Mouse (Mus musculus) c-Kit-negative CD71-positive TER-119-positive erythroid progenitor cells, embryonic 14.5 days (primary cell): ENCODE data around the gene Akr1d1.

Source experiments
- DNase-seq: peaks from one replicate; pipeline ENCODE4 v3.0.0-alpha.2; 2013; ENCODE audit warnings: low read depth, low spot score

Gene Akr1d1

DNA sequence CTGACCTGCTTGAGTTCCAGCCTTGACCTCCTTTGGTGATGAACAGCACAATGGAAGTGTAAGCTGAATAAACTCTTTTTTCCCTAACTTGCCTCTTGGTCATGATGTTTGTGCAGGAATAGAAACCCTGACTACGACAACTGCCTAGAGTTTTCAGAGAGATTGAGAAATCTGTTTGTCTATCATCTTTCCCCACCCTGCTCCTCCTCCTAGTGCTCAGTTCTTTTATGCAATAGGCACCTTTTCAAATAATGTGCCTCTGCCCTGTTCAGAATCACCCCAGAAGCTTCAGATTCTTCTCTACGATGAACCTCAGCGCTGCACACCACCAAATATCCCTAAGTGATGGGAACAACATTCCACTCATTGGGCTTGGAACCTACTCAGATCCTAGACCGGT, at the start of gene Akr1d1:
Gene Akr1d1, plus strand, starts transcription at position 234 of the 400 bp plus-strand sequence.
- DNase-seq, result no peak

DNA sequence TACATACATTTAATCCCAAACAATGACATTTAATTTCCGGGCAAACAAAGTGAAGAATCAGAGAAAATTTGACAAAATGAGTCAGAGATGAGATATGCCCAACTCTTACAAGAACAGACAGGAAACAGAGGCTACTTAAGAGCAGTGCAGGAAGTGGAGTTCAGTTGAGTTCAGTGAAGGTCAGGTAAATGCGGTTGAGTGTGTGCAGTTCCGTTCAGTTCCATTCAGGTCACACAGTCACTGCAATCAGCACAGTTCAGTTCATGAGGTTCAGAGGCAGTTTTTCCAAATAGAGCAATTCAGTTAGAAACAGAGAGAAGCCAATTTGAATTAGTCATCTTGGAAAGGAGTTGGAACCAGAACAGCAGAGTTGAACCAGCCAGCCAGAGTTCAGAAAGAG, 48.8 kb upstream of the Akr1d1 start:
- no peak for DNase-seq

DNA sequence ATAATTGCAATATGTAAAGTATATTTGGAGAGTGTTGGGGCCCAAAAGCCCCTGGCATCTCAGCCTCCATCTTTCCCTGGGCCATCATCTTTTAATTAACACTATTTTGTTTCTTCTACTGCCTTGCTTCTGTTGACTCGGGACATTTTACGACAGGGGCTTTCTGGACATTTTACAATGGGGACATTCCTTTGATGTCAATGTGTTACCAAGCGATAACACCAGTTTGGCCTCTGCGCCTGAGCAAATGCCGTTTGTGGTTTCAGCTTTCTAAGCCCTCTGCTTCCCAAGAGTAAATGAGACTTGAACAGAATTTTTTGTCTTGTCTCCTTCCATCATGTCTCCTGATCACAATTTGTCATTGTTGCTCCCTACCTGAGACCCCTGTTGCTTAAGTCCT, 46.7 kb upstream of the Akr1d1 start:
- DNase-seq, result no peak

DNA sequence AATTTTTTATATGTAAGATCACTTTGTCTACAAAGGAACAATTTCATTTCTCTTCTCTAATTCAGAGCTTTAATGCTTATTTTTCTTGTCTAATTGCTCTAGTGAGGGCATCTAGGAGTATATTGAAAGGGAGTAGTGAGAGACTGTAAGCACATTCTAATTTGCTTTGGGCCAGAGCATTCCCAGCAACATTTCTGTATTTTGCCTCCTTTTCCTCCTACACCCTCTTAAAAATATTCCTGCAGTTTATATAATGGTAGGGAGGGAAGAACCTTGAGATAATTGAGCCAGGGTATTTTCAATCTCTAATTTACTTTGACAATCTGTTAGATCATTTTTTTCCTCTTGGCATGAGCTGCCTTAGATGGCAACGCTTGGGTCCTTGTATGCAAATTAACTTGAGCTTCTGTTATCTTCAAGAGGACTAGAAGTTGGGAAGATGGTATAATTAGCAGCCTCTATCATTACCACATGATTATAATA, 45.3 kb upstream of the Akr1d1 start:
- DNase-seq, result no peak

DNA sequence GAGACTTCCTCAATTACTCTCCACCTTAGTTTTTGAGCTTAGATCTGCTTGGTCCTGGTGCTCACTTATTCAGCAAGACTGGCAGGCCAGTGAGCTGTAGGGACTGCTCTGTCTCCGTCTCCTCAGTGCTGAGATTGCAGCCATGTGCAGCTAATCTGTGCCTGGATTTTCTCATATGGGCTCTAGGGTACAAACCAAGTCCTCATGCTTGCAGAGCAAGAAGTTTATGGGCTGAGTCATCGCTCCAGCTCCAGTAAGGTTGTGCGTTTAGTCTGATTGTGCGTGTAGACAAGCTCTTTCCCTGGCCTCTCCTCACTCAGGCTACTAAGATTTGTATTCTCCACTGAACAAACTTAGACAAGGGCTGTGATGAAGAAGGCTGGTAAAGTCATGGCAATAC, 43.5 kb upstream of the Akr1d1 start:
- no peak for DNase-seq

DNA sequence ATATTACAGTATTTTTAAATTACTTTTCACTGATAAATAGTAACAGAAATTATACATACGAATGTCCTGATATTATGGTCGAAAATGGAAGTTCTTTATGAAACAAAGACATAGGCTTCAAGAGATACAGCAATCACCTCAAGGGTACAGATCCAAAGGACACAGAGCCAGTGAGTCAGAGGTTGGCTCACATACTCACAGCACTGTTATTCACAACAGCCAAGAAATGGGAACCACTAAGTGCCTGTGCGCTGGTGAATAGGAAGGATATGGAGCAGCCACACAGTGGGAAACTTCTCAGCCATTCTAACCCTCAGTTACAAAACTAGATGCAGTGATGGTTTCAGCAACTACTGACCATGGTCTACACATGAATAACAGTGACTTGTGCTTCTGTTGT, 37.7 kb upstream of the Akr1d1 start:
- no peak for DNase-seq

DNA sequence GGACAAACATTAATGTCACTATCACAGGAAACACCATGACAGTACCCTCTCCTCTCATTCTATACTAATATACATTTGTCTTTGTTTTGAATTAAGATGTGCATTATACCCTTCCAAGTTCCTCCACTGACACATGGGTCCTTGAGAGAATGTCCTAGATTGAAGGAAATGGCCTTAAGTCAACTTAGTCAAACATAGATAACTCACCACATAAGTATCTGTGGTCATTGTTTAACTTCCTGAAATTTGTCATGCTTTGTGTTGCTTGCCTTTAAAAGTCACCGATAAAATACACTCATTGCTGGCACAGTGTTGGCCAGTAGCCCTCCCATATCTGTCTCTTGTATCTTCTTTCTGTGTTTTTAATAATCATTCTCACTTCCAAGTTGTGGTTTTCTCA, 35.0 kb upstream of the Akr1d1 start:
- DNase-seq, result no peak

DNA sequence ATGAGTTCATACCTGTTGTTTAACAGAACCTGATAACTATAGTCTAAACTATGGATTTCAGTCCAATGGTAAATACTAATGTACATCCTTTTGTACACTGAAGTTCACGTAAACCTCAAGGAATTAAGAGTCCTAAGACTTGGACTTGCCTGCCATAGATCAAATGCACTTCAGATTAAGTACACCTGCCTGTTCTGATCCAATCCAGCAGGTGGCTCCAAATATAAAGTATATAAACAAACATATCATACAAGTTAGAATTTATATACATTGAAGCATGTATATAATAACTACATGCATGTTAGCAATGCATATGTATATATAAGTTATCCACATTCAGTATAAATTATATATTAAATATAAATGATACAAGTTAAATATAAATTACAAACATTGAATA, 33.1 kb upstream of the Akr1d1 start:
- DNase-seq, result no peak

DNA sequence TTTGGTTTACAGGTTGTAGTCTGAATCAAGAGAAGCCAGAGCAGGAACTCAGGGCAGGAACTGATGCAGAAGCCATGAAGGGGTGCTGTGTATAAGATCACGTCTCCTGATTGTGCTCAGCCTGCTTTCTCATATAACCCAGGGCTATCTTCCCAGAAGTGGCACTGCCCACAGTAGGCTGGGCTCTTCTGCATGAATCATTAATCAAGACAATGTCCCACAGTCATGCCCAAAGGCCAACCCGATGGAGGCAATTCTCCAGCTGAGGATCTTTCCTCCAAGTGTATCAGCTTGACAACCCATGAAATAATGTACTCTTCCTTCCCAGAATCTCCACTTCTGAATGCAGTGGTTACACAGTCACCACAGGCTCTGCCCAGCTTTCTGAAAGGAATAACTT, 24.4 kb upstream of the Akr1d1 start:
- DNase-seq, result no peak

DNA sequence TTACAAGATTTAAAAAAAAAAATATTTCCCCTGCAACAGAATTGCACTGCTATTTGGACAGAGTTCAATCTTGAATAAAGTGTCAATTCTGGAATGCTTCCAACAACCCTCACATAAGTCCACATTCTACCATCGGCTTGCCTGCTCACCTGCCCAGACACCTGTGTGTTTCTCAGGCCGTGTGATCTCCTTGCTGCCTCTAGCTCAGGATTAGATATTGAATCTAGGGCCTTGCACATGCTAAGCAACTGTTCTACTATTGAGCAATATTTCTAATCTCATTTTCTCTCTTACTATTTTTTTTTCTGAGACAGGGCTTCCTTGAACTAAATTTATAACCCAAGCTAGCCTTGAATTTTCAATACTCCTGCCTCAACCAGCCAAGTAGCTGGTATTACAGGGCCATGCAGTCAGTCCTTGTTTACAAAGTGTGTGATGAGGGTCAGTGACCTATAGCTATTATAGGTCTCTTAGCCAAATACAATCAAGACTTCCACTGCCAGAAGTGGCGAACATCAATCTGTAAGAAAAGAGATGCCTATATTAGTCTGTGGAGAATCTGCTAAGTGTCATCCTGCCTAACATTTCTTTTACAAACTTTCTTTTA, 23.0 kb upstream of the Akr1d1 start:
- no peak for DNase-seq

DNA sequence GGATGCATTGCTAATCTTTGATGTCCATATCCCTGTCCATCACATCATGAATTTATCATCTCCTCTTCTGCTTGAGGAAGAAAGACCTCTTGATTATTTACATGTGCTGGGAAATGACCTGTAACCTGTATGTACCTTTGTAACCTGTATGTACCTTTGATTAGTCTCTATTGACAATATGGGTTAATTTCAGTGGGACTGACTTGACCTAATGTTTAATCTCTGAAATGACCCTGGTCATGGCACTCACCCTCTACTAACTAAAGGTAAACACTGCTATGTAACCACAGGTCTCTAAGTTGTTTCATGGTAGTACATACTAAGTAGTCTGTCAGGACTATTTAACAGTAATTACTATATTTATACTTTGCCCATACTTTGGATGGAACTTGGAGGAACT, 19.2 kb upstream of the Akr1d1 start:
- DNase-seq, result no peak

DNA sequence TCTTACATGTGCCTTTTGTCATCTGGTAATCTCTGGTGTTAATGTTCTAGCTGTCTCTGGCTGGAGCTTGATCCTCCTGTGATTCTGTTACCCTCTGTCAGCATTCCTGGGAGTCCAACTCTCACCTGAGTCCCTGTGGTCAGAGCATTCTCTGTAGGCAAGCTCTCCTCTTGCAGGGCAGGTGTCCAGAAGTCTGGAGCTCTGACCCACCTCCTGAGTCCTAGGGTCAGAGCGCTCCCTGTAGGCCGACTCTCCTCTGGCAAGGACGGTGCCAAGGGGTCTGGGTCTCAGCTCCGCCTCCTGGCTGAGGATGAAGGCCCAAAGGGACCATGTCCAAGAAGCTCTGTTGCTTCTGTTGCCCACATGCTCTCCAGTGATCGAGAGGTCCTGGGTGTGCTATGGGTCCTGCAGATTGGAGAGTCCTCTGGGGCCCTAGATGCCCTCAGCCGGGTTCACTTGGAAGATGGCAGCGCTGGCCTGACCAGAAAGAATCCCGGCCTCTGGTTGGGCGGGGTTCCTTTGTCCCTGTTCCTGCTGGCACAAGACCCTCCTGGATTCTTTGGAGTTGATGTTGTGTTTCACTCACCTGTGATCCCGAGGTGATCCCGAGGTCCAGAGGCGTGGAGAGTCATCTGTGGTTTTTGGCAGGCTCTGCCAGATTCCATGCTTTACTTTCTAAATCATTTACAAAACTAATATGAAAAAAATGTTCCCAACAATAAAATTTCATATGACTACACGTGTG, 9.2 kb upstream of the Akr1d1 start:
- no peak for DNase-seq

DNA sequence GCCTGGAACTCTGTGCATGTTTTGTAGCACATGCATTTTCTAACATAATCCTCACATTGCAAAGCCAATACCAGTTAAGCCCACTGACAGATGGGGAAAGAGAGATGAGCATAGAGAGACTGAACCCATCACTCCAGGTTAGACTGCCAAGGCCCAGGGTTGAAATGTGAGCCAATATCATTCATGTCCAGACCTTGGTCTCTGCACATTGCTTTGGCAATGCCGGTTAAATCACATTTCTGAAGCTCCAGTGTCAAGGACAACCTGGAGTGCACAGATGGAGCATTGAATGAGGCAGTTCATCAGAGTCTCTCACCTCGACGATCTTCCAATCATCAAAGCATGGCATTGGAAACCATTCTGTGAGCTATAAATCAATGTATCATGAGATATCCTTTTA, 2.1 kb downstream of the Akr1d1 start:
- no peak for DNase-seq

DNA sequence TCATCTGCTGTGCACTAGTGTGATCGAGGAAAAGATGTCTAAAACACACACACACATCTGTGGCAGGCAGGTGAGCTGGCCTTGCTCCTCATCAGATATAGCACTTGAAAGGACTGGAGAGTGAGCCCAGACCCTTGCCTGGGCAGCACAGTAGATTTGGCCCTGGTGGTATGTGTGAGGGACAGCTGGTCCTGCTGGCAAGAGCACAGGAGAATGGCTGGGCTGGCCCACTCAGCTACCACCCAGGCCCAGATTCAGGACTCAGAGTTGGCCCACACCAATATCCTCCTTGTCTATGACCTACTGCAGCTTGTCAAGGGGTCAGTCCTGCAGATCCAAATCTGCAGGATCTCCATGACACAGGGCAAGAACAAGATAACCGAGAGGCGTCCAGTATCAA, 6.9 kb downstream of the Akr1d1 start:
- DNase-seq, result no peak

DNA sequence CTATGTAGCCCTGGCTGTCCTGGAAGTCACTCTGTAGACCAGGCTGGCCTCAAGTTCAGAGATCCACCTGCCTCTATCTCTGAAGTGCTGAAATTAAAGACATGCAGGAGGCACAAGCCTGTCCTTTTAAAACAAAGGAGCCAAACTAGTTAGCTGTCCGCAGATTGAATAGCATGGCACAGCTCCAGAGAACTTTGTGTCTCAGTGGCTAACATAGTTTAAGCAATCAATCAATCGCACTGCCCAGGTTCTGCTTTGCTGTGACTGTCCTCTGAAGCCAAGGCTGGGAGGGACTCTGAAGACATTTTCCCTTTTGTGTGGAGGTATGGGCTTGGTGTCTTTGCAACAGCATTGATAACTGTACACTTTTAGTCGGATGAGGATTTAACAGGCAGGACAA, 7.8 kb downstream of the Akr1d1 start:
- no peak for DNase-seq

DNA sequence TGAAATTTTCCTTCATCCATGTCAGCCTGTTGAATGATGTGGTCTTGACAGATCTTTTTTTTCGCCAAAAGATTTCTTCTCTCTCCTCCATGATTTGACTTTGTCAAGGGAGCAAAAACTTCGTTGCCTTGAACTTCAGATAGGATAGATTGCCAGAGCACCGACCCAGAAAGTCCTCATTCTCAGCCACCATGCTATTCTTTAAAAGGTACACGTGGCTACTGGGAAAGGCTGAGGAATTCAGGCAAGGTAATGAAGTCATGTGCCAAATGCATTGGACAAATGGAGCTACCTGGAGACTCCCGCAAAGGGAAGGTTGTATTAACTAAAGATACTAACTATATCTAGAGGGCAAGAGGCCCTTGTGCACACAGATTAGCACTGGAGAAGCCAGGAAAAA, 8.8 kb downstream of the Akr1d1 start:
- DNase-seq, result no peak

DNA sequence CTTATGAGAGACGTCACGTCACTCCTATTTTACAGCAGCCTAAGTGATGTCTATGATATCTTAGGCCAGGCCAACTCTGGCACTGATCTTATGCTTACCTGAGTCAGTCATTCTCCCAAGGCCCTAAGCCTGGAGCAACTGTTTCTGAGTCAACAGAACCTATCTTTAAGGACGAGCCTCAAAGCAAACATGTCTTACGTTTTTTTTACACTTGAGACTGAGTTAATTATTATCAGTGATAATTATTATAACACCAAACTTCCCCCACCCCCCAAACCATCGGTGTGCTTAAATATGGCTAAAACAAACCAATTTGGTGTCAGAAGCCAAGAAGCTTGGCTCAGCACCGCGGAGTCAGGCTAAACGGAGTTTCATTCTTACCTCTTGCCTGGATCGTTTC, 9.4 kb downstream of the Akr1d1 start:
- DNase-seq, result no peak

DNA sequence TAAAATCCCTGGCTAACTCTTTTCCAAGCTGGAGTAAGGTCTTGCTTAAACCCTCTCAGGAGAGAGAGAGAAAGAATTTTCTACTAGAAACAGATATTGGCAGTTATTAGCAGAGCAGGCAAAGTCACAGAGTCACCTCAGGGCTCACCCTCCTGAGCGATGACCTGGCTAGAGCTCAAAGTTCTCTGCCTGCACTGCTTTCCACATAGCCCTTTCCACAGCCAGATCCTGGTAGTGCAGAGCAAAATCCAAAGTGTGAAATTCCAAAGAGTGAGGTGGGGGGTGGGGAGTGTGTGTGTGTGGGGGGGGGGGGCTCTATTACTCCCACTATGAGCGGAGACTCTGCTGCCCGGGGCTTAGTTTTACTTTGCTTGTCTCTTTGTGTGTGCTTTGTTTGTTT, 10.1 kb downstream of the Akr1d1 start:
- DNase-seq, result no peak

DNA sequence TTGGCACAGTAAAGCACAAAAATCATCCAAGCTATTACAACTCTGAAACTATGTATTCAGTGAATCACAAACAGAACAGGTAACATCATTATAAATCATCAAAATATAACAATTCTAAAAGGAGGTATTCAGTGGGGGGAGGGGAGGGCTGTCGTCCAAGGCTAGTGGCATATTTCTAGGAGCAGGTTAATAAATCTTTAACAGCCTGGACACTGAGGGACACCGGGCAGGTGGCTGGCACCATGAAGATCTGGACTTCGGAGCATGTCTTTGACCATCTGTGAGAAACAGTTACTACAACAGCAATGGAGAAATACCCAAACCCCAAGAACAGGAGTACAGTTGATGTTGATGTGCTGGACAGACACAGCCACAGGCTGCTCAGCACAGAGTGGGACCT, 11.2 kb downstream of the Akr1d1 start:
- no peak for DNase-seq

DNA sequence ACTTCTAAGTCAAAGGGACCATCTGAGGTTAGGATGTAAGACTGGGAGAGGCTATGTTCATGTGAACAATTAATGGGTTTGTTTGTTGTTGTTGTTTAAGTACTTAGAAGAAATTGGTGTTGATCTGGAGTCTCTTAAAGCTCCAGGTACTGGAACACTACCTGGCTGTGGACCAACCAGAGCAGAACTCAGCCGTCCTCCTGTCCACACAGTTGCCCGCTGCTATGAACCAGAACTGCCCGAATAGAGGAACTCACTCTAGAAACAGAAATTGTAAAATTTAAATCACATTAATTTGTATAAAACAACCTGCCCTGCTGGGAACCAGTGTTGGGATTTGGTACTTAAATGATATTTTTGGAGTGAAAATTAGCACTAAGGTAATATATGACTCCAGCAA, 12.2 kb downstream of the Akr1d1 start:
- DNase-seq, result no peak

DNA sequence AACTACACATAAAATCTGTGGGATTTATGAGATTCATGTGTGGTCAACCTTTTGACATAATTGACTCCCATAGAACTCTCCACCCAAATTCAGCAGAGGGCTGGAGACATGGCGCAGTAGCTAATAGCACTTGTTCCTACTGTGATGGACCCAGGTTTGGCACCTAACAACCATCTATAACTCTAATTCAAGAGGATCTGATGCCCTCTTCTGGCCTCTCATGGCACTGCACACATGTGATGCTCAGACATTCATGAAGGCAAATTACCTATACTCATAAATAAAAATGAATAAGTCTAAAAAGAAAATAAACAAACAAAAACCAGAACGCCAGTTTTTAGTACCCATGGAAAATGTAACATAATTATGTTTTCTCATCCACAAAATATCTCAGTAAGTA, 22.8 kb downstream of the Akr1d1 start:
- no peak for DNase-seq

DNA sequence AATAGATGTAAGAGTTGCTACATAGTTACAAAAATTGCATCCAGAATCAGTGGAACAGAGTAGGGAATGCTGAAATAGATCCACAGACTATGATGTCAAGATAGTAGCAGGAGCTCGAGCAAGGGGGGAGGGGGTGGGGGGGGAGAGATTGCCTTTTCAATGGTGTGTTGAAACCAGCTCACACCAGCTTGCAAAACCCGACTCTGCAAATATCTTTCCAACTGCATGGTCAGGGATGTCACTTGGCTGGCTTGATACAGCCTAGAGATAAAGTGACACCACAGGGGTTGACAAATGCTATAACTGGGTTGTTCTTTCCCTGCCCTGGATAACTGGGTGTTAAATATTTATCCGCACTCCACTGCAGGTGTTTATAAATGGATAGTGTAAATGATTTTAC, 24.0 kb downstream of the Akr1d1 start:
- no peak for DNase-seq

DNA sequence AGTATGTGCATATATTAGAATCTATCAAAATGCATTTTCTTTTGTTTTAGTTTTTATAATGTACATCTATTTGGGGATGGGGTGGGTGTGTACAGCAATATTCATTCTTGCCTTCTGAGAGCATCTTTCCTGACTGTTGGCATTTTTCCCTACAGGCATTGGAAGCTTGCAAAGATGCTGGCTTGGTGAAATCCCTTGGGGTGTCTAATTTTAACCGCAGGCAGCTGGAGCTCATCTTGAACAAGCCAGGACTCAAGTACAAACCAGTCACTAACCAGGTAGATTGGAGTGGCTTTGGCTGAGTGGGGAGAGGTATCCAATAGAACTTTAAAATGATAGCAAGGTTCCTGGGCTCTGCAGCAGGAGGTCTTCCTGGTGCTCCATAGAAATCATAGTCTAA, 24.4 kb downstream of the Akr1d1 start:
- DNase-seq, result no peak

DNA sequence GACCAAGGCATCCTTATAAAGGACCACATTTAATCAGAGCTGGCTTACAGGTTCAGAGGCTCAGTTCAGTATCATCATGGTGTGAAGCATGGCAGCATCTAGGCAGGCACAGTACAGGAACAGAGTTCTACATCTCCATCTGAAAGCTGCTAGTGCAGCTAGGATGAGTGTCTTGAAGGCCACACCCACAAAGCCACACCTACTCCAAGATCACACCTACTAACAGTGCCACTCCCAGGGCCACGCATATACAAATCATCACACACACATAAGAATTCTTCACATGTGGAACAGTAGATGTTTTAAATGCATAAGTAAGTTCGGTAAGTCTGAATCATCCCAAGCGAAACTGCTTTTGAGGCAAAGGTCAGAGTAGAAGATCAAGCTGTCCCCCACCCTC, 33.9 kb downstream of the Akr1d1 start:
- DNase-seq, result no peak
